Mouse (Mus musculus) heart, embryonic 16.5 days (tissue): Measurements from ENCODE around the gene Ednra. TPM values are rescaled to one million over a fixed set of nuclear protein-coding genes. Genes with fewer than 3 reads are reported as not detected.
"Not testable (repeated sequence)": the region's sequence is repeated elsewhere in the genome, so short reads cannot be mapped to it uniquely, and the experiment has no call there.

Experiments used
- ATAC-seq: fragments of 200-750 bp; cut with Nextera tagmentation; replicated peaks from 2 replicates; pipeline ENCODE4 v1.8.0; 2017; ENCODE audit warnings: moderate number of reproducible peaks; ENCODE audit not compliant: insufficient read depth, low FRiP score; ENCODE audit errors: extremely low read depth
- H3K27ac ChIP-seq: fragments of 300-500 bp; sonication (generic); 2 replicates; pipeline ENCODE4 v1.5.1; 2014; ENCODE audit warnings: mild to moderate bottlenecking, low read length, control low read depth, moderate library complexity
- H3K27me3 ChIP-seq: fragments of 300-500 bp; sonication (generic); 2 replicates; pipeline ENCODE4 v1.6.1; 2014; ENCODE audit warnings: low read length, mixed read lengths; ENCODE audit not compliant: control insufficient read depth, insufficient read depth
- H3K36me3 ChIP-seq: fragments of 300-500 bp; sonication (generic); 2 replicates; pipeline ENCODE4 v1.6.1; 2014; ENCODE audit not compliant: control insufficient read depth, insufficient read depth
- H3K4me1 ChIP-seq: fragments of 300-500 bp; sonication (generic); 2 replicates; pipeline ENCODE4 v1.6.1; 2014; ENCODE audit warnings: low read length, mixed read lengths; ENCODE audit not compliant: control insufficient read depth, insufficient read depth
- H3K4me2 ChIP-seq: fragments of 300-500 bp; sonication (generic); 2 replicates; pipeline ENCODE4 v1.6.1; 2014; ENCODE audit warnings: low read depth, mild to moderate bottlenecking, control low read depth, low read length
- H3K4me3 ChIP-seq: fragments of 300-500 bp; sonication (generic); 2 replicates; pipeline ENCODE4 v1.5.1; 2014; ENCODE audit warnings: mild to moderate bottlenecking, control low read depth, low read length
- H3K9ac ChIP-seq: fragments of 300-500 bp; sonication (generic); 2 replicates; pipeline ENCODE4 v1.6.1; 2014; ENCODE audit warnings: low read length, control low read depth
- H3K9me3 ChIP-seq: fragments of 300-500 bp; sonication (generic); replicated peaks from 2 replicates; pipeline ENCODE4 v1.6.1; 2016; ENCODE audit warnings: low read length; ENCODE audit not compliant: control insufficient read depth
- WGBS: fragments of 180-500 bp; shearing (Covaris S2); extraction: QIAGEN DNeasy Blood & Tissue Kit; methylation state at CpG from one replicate; pipeline ENCODE4 v1.1.7; 2014; 5-methylcytosine and 5-hydroxymethylcytosine counted together
- polyA plus RNA-seq: library from polyadenylated mRNA; unstranded; fragments of >200 nt; fragmentation: Nextera tagmentation; extraction: Ambion mirVana; gene quantifications from 2 replicates; pipeline ENCODE4 v1.2.1, GENCODE M21; 2015

Gene Ednra
- polyA plus RNA-seq, 1 experiment from 2014 or later: 40.1 TPM

GRCm38 (mm10) chr8:77698028-77698427, 26.2 kb downstream of the Ednra start:
- H3K36me3 ChIP-seq: no peaks in the 10 kb centered on the region; the same call in 1 of the 2 replicates
- 79% methylated on average over 10 of the region's 10 CpGs for WGBS
- no peak overlapping the region for H3K27ac ChIP-seq

GRCm38 (mm10) chr8:77696182-77696581, 28.1 kb downstream of the Ednra start:
- Histone ChIP-seq H3K36me3 (no peaks in the 10 kb centered on the region; the same call in 1 of the 2 replicates), H3K4me3 (no peak overlapping the region), H3K27ac (no peak overlapping the region), H3K27me3 (no peaks in the 10 kb centered on the region), H3K9ac (no peak overlapping the region), H3K9me3 (no peaks in the 10 kb centered on the region), H3K4me1 (peaks cover 6% of the 10 kb centered on the region), H3K4me2 (no peak overlapping the region)
- ATAC-seq: no peak
- 80% methylated on average over 4 of the region's 4 CpGs for WGBS

More at GRCm38 (mm10) chr8:77698028-77698427, 26.2 kb downstream of the Ednra start:
- Histone ChIP-seq H3K9ac (no peak overlapping the region), H3K4me1 (peaks cover 6% of the 10 kb centered on the region), H3K9me3 (no peaks in the 10 kb centered on the region), H3K4me2 (no peak overlapping the region), H3K4me3 (no peak overlapping the region), H3K27me3 (no peaks in the 10 kb centered on the region)
- ATAC-seq: no peak

- H3K4me3 ChIP-seq: no peak overlapping the region
- H3K27ac ChIP-seq: peak overlapping the region; percentile 13; the same call in 1 of the 2 replicates
- no peaks in the 10 kb centered on the region for H3K27me3 ChIP-seq
- H3K4me2 ChIP-seq: no peak overlapping the region
- H3K9me3 ChIP-seq: no peaks in the 10 kb centered on the region
- H3K4me1 ChIP-seq: peaks cover 6% of the 10 kb centered on the region
- H3K36me3 ChIP-seq: no peaks in the 10 kb centered on the region; the same call in 1 of the 2 replicates
- no peak for ATAC-seq
- H3K9ac ChIP-seq: no peak overlapping the region
- 43% methylated on average over 5 of the region's 5 CpGs for WGBS
Measured at GRCm38 (mm10) chr8:77695486-77696058, 28.7 kb downstream of the Ednra start.

- Histone ChIP-seq H3K27me3 (no peaks in the 10 kb centered on the region), H3K4me3 (no peak overlapping the region), H3K4me2 (no peak overlapping the region), H3K4me1 (peaks cover 6% of the 10 kb centered on the region), H3K27ac (no peak overlapping the region), H3K36me3 (no peaks in the 10 kb centered on the region; the same call in 1 of the 2 replicates), H3K9me3 (no peaks in the 10 kb centered on the region), H3K9ac (no peak overlapping the region)
- no peak for ATAC-seq
- WGBS: 71% methylated on average over 3 of the region's 3 CpGs
Measured at GRCm38 (mm10) chr8:77695070-77695469, 29.2 kb downstream of the Ednra start.

GRCm38 (mm10) chr8:77694588-77694987, 29.7 kb downstream of the Ednra start:
- no peak overlapping the region for H3K4me2 ChIP-seq
- H3K4me3 ChIP-seq: no peak overlapping the region
- WGBS: 88% methylated on average over 4 of the region's 4 CpGs
- H3K9me3 ChIP-seq: no peaks in the 10 kb centered on the region
- no peaks in the 10 kb centered on the region for H3K27me3 ChIP-seq
- H3K4me1 ChIP-seq: peaks cover 6% of the 10 kb centered on the region
- H3K36me3 ChIP-seq: no peaks in the 10 kb centered on the region; the same call in 1 of the 2 replicates
- H3K27ac ChIP-seq: no peak overlapping the region
- no peak overlapping the region for H3K9ac ChIP-seq
- no peak for ATAC-seq

- not testable (repeated sequence) for H3K4me3 ChIP-seq, H3K36me3 ChIP-seq, H3K4me1 ChIP-seq, ATAC-seq, H3K27me3 ChIP-seq, H3K4me2 ChIP-seq, H3K9me3 ChIP-seq, H3K27ac ChIP-seq, H3K9ac ChIP-seq
- 52% methylated on average over 7 of the region's 7 CpGs for WGBS
Measured at GRCm38 (mm10) chr8:77689421-77690059, 34.7 kb downstream of the Ednra start.

GRCm38 (mm10) chr8:77688978-77689377, 35.3 kb downstream of the Ednra start:
- no peaks in the 10 kb centered on the region for H3K9me3 ChIP-seq
- no peak overlapping the region for H3K4me2 ChIP-seq
- H3K9ac ChIP-seq: no peak overlapping the region
- no peaks in the 10 kb centered on the region for H3K27me3 ChIP-seq
- 59% methylated on average over 5 of the region's 5 CpGs for whole genome bisulfite sequencing
- no peak; the same call in 1 of the 2 replicates for ATAC-seq
- H3K36me3 ChIP-seq: peaks cover 8% of the 10 kb centered on the region
- no peak overlapping the region for H3K27ac ChIP-seq
- no peak overlapping the region for H3K4me3 ChIP-seq
- H3K4me1 ChIP-seq: no peaks in the 10 kb centered on the region

- Histone ChIP-seq H3K4me2 (no peak overlapping the region), H3K4me1 (peaks cover 21% of the 10 kb centered on the region), H3K9me3 (no peaks in the 10 kb centered on the region), H3K9ac (no peak overlapping the region), H3K36me3 (peaks cover 8% of the 10 kb centered on the region), H3K4me3 (no peak overlapping the region), H3K27me3 (no peaks in the 10 kb centered on the region), H3K27ac (no peak overlapping the region; the same call in 1 of the 2 replicates)
- ATAC-seq: no peak
- WGBS: 59% methylated on average over 6 of the region's 6 CpGs
Measured at GRCm38 (mm10) chr8:77684372-77684771, 39.9 kb downstream of the Ednra start.

- Histone ChIP-seq H3K27me3 (no peaks in the 10 kb centered on the region), H3K36me3 (peaks cover 5% of the 10 kb centered on the region), H3K27ac (no peak overlapping the region), H3K9ac (no peak overlapping the region), H3K4me1 (peaks cover 21% of the 10 kb centered on the region), H3K4me2 (no peak overlapping the region), H3K9me3 (no peaks in the 10 kb centered on the region), H3K4me3 (no peak overlapping the region)
- WGBS: 79% methylated on average over 6 of the region's 6 CpGs
- ATAC-seq: no peak
Measured at GRCm38 (mm10) chr8:77683356-77684106, 40.7 kb downstream of the Ednra start.
